Mouse (Mus musculus) gastrocnemius, adult 8-10 months (tissue): ENCODE data around the gene Inafm1. TPM values are rescaled to one million over a fixed set of nuclear protein-coding genes. Genes with fewer than 3 reads are reported as not detected.
"Not testable (repeated sequence)": the region's sequence is repeated elsewhere in the genome, so short reads cannot be mapped to it uniquely, and the experiment has no call there.

Experiments used
- DNase-seq, 2 experiments: peaks; one replicate each; pipeline ENCODE4 v3.0.0; 2022; ENCODE audit warnings: low spot score in 2 of 2
- total RNA-seq, 4 experiments: library from RNA; stranded (reverse); gene quantifications; 2 replicates each; pipeline ENCODE4 v1.2.4; 2022

Gene Inafm1
- total RNA-seq, 4 experiments from 2014 or later, result 13.6 to 19.4 (median 15.8) TPM

DNA sequence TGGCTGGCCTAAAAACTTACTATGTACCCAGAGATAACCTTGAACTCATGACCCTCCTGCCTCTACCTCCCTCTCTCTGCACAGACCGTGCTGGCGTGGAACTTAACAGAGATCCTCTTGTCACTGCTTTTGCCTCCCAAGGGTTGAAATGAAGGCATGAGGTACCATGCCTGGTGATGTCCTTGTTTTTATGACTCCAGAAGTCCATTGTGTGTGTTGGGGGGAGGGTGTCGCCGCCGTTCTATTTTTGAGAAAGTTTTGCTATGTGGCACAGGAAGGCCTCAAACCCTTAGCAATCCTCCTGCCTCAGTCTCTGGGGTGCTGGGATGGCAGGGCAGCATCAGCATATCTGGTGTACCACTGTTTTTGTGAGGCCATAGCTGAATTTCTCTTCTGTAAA, 25.5 kb upstream of the Inafm1 start:
- no peak for DNase-seq

DNA sequence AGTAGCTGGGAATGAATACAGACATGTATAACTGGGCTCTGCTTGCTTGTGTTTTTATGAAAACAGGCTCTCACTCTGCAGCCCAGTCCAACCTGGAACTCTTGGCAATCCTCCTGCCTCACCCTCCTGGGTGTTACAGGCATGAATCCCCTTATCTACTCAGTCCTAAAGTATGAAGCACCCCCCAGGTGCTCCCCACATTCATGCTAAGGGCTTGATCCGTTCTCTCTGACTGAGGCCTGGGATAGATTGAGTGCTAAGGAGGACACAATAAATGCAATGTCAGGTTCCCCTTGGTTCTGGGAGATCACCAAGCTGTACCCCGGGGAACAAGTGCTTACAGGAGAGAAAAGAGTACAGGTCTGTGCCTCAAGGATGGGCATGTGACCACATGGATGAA, 24.2 kb upstream of the Inafm1 start:
- no peak for DNase-seq

DNA sequence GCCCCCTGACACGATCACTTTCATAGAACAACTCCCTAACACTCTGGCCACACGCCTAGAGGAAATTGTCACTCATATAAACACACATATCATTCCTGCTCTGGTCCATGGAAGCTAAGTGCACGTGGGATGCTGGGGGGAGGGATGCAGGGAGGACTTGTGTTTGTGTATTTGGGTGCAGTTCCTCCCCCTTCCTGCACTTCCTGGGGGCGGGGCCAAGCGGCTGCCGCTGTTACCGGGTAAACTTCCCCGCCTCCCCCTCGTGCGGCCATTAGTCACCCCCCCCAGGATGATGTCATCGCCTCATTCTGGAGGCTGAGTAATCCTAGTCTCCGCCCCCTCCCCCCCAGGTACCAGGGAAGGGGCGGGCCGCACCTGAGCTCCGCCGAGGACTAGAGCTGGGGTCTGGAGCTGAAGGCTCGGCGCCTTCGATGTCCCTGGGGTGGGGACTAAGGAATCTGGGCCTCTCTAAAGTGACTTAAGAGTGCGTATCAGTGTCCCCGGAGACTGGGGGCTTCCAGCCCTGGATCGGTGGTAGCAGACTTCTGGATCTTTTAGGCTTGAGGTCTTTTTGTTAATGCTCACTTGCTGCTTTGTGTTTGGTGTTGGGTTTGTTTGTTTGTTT, 23.5 kb upstream of the Inafm1 start:
- peak; percentile 85 to 86 for DNase-seq

DNA sequence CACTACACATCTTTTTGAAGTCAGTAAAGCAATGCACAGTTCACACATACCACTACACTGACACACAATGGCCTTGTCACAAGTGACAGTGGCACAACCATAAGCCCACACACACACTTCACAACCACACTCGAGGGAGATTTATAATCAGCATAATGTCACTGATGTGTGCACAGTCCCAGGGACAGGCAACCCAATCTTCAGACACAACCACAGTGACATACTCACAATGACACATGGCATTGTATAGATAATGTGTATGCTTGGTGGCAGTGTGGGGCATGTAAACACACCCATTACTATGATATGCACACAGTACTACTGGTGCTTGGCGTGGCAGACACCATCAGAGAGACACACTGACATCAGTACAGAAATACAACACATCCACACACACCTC, 22.7 kb upstream of the Inafm1 start:
- DNase-seq, result no peak

DNA sequence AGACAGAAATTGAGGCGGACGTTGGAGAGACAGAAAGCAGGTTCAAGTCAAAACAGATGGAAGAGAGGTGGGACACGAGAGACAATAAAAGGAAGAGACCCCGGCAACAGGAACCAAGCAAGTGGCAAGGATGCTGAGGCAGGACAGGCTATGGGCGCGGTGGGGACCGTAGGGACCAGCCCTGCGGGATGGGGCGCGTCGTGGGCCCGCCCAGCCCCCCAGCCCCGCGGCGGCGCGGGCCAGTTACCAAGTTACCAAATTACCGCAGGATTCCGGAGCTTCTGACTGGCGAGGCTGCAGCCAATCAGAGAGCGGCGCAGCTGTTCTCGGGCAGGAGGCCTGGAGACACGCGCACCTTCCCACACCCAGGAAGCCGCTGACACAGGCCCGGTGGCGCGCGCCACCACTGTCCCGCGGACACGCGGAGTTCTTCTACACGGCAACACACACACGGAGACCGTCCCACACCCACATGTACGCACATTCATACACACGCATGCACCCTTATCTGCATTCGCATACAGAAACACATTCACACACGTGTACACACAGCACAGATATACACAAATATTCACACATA, 22.0 kb upstream of the Inafm1 start:
- DNase-seq, result peak; percentile 67 to 82

DNA sequence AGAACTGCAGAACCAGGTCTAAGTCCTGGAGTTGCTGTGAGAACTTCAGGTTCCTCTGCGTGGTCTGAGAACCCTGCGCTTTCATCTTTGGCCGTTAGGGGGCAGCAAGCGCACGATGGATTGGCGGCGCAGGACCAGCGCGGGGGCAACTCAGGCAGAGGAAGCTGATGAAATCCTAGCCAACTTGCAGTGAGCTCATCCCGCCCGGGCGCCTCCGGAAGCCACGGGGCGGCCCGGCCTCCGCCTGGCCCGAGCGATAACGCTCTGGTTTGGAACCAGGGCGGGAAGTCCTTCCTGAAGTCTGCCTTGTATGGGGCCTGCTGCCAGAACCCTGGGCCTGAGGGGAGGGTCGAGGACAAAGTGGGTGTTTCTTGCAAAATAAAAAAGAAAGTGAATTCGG, 21.4 kb upstream of the Inafm1 start:
- DNase-seq, result peak; percentile 87 to 92

DNA sequence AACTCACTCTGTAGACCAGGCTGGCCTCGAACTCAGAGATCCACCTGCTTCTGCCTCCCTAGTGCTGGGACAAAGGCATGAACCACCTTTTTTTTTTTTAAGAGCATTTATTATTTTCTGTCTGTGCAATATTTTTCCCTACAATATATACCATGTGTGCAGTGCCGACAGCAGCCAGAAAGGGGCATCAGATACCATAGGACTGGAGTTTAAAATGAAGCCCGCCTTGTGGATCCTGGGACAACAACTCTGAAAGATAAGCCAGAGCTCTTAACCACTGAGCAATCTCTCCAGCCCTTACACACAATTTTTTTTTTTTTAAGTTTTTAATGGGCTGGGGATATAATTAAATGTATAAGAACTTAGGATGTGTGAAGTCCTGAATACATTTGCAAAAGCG, 20.9 kb upstream of the Inafm1 start:
- no peak for DNase-seq

DNA sequence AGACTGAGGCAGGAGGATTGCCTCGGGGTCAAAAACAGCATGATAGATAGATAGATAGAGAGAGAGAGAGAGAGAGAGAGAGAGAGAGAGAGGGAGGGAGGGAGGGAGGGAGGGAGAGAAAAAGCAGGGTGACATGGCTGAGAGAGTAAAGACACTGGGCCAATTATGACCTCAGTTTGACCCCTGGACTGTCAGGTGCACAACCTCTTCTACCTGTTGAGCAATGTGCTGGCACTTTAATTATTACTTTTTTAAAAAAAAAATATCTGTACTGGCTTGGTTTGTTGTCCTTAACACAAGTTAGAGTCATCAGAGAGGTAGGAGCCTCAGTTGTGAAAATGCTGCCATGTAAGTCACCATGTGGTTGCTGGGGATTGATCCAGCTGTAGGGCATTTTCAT, 14.4 kb upstream of the Inafm1 start:
- DNase-seq, result no peak

DNA sequence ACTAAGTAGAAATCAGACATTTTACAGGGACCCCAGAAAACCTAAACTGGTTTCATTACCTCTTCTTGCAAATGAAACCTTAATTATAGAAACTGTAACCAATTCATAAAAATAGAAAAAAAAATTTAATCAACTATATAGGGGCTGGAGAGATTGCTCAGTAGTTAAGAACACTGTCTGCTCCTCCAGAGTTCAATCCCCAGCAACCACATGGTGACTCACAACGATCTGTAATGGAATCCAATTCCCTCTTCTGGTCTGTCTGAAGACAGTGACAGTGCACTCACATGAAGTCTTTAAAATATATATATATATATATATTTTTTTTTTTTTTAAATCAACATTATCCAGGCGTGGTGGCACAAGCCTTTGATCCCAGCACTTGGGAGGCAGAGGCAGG, 13.6 kb upstream of the Inafm1 start:
- no peak for DNase-seq

DNA sequence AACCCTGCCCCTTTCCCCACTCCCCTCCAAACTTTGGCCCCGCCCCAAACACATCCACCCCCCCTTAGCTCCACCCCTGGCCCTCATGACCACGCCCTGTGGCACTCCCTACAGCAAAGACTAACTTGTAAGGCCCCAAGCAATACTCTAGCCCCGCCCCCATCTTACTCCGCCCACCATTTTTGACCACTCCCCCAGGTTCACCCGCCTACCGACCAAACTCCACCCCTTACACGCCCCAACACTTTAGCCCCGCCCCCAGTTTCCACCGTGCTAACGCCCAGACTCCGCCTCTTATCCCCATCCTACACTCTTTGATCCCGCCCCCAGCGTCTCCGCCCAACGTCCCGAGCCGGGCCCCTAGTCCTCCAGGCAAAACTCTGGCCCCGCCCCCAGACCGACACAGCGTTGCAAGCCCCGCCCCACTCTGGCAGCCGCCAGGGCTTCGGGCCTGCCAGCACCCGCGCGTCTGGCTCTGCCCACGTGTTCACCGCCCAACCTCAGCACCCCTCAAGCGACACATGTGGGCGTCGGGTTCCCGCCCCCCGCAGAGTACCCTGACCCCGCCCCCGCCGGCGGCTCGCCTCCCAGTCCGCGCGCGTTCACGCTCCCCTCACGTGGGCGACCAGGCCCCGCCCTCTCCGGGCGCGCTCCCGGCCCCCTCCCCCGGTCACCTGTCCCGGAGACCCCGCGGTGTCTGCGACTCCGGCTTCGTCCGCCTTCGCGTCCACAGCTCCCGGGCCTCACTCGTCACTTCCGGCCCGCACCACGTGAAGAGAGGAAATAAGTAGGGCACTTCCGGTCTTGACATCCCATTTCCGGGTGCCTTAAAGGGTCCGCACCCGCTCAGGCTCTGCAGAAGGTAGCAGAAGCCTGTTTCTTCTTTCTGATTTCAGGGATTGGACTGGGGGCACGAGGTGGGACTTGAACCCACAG, 12.9 kb upstream of the Inafm1 start, which contains the start of gene Ccdc9:
Gene Ccdc9, minus strand, starts transcription at position 770 of the 936 bp plus-strand sequence.
- DNase-seq, result peak; percentile 100

DNA sequence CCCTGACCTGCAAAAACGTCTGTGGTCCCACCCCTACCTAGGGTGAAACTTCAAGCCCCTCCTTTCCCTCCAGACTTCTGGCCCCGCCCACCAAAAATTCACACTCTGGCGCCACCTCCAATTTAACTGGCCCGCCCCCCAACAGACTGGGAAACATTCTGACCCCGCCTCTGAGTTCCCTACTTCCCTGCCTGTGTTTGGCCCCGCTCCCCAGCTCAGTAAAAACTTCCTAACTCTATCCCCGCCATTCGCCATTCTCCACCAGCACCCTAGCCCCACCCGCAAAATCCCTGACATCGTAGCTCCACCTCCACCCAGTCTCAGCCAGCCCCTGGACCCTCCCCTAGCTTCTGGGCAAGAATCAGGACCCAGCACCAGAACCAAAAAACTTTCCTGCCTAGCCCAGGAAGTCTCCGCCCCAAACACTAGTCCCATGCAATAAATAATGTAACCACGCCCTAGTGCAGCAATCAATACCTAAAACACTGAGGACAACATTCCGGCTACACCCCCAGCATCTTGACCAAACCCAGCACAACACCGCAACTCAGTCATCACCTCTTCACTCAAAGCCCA, 12.1 kb upstream of the Inafm1 start:
- DNase-seq, result peak; percentile 68 to 81

DNA sequence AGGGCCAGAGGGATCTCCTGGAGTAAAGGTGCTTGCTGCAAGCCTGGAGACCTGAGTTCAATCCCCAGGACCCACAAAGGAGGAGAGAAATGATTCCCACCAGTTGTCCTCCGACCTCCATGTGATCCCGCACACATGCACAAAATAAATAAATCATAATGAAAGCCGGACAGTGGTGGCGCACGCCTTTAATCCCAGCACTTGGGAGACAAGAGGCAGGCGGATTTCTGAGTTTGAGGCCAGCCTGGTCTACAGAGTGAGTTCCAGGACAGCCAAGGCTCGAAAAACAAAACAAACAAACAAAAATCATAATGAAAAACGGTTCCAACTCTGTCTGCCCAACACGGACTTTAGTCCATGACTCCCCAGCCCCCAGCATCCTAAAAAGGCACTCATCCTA, 11.5 kb upstream of the Inafm1 start:
- DNase-seq, result no peak

DNA sequence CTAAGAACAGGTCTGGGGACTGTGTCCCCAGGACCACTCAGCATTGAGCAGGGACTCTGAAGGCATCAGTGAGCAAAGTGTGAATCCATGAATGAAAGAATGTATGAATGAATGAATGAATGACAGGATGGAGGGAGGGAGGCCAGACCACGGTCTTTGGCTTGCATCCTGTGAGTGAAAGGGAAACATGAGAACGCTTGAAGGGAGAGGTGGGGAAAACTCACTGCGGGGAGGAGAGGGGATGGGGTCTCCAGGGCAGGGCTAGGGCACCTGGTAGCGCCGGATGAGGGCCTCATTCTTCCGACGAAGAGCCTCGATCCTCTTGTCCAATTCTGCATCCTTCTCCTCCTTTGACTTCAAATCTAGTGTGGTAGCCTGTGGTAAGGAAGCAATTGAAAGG, 10.6 kb upstream of the Inafm1 start:
- DNase-seq, result no peak

DNA sequence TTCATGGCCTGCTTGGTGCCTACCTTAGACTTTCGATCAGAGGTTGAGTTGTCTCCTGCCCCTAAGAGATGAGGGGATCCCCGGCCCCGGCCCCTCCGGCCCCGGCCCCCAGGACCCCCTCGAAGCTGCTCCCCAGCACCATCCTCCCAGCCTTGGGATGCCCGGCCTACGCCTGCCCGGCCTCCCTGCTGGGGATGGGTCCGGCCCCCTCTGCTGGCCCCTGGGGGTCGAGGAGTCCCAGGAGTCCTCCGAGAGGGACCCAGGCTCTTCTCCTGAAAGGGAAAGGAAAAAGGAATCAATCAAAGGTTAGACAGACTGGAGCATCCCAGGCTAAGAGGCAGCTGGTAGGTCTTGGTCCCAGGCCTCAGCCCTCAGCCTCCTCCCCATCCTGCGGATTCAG, 8.9 kb upstream of the Inafm1 start:
- DNase-seq, result no peak

DNA sequence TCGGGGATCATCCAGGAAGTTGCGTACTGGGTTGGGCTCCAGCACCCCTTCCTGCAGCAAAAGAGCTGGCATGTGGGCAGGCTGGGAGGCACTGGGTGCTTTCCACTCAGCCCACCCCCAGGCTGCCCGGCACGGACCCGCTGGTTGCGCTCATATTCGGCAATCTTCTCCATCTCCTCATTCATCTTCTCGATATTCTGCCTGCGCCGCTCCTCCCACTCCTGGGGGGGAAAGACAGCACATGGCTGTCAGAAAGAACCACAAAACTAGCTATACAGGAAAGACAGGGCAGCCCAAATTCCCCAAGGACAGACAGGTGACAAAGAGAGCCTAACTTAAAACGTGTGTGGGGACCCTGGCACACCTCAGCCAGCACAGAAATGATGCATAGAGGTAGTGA, 7.3 kb upstream of the Inafm1 start:
- DNase-seq, result no peak

DNA sequence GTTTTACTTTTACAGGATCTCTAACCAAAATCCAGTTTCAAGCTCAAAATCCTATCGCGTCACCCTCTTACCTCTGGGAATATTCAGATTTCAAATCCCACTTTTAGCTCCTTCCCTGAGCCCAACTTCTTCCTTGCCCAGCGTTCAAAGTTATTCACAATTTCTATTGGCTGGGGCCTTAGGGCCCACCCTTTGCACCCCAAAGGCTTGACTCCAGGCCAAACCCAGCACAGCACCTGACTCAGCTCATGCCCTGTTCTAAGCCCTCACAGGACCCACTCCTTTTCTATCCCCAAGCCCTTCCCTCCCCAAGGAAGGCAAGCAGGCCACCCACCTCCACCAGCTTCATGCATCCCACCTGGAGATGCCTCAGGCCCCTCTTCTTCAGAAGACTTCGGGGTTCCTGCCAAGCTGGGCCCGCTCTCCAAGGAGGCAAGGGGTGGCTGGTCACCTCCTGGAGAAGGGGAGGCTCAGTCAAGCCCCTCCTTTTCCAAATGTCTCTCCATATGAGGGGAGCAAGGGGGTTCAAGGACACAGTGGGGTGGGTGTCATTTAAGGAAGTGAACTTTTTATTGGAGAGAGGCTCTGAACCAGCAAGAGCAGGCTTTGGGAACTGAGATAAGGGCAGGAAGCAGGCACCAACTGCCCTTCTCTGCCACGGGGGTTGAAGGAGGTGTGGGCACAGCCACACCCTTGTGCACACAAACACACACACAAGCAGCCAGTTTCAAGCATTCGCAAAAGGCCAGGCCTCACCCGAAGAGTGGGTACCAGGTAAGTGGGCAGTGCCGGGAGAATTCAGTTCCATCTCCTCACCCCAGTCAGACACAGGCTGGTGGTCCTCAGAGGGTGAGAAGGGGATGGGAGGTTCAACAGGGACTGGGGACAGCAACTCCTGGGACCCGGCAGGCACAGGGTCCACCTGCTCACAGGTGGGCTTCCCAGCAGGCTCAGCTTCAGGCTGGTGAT, 1.8 kb upstream of the Inafm1 start:
- DNase-seq, result no peak

DNA sequence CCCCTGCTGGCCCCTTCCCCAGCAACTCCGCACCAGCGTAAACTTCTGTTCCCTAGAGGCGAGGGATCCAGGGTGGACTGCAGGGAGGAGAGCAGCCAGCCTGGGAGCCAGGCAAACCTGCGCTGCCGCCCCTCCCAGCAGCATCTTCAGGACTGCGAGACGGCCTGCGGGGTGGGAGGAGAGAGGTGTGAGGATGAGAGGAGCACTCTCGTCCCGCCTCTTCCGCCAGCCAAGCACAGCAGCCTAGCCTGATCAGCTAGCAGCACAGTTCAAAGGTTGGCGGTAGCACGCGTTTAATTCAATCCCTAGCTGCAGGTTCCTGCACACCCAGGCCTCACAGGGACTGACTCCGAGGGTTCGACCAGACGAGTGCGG, 336 bp upstream of the Inafm1 start:
- DNase-seq, result peak in 1 of 2 experiments; percentile 38

DNA sequence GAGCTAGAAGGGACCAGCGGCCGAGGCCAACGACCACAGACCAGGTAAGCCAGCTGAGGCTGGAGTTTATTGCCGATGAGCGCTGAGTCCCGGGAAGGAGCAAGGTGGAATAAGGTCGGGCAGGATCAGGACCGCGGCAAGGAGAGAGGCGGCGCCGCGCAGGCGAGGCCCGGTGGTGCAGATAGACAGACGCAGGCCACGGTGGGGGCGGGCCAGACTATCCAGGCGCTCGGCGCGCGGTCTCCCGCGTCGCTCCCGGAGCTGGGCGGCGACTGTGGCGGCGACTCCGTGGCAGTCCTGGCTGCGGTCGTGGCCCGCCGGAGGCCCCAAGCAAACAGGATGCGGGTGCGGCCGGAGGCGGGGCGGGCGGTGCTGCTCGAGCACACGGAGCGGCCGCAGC, 736 bp downstream of the Inafm1 start:
- DNase-seq, result peak in 1 of 2 experiments; percentile 15

DNA sequence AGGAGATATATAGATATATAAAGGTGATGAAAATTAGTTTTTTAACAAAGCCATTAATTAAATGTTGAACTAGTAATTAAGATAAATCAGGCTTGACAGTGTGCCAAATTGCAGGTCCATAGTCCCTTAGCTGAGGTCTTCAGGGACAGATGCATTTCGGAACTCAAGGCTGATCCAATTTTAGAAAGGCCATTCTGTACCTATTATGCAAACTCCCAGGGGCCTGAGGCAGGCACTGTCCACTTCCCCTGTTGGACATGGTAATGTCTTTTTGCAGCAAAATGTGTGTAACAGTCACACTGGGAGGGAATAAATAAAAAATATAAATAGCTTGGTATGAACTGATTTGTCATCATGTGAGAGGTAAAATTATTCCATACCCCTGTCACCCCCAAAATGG, 2.3 kb downstream of the Inafm1 start:
- DNase-seq, result no peak

DNA sequence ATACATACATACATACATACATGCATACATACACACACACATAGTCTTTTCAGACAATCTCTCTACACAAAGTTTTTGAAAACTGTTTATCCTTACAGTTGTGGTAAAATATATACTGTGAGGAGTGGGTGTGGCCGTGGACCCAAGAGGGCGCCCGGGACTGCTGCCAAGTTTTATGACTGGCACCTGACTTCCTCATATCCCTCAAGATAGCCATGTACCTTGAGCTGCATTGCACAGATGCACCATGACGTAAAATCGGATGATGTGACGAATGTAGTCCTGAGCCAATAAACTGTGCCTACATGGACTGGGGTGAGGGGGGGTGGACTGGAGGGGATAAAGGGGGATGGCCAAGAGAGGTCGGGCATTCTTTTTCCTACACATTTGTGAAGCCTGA, 6.8 kb downstream of the Inafm1 start:
- DNase-seq, result not testable (repeated sequence)

DNA sequence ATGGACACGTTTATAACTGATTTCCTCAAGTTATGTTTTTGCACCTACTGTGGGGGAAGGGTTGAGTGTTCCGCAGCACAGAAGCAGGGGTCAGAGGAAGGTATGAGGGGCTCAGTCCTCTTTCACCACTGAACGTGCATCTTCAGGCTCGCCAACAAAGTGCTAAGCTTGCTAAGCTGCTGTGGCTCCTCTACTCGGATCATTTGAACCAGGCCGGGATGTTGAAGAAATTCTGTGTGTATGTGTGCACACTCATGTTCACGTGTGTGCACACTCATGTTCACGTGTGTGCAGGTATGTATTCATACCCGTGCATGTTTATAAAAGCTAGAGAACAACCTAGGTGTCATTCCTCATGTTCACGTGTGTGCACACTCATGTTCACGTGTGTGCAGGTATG, 7.6 kb downstream of the Inafm1 start:
- DNase-seq, result no peak
